Mouse (Mus musculus) liver, embryonic 14.5 days (tissue): Measurements from ENCODE around the gene Olfr96.

ENCODE experiments used
- CTCF ChIP-seq: IDR thresholded peaks from 2 replicates; pipeline ENCODE4 v1.5.1; 2016; ENCODE audit warnings: antibody characterized with exemption, low read depth, control low read depth
- EP300 ChIP-seq: IDR thresholded peaks from 2 replicates; pipeline ENCODE4 v1.6.1; 2016; ENCODE audit warnings: antibody characterized with exemption, low read depth

GRCm38 (mm10) chr17:37203917-37204236, 16.1 kb upstream of the Olfr96 start:
- TF ChIP-seq CTCF = no peak
- no peak for TF ChIP-seq EP300
